Mouse (Mus musculus) right cerebral cortex, adult 2 months (tissue): ENCODE measurements around the gene Sfxn1.

Experiments
- DNase-seq, 2 experiments: peaks; one replicate each; pipeline ENCODE4 v3.0.0; 2021 to 2022; ENCODE audit warnings: low spot score in 2 of 2

The Sfxn1 gene

DNA sequence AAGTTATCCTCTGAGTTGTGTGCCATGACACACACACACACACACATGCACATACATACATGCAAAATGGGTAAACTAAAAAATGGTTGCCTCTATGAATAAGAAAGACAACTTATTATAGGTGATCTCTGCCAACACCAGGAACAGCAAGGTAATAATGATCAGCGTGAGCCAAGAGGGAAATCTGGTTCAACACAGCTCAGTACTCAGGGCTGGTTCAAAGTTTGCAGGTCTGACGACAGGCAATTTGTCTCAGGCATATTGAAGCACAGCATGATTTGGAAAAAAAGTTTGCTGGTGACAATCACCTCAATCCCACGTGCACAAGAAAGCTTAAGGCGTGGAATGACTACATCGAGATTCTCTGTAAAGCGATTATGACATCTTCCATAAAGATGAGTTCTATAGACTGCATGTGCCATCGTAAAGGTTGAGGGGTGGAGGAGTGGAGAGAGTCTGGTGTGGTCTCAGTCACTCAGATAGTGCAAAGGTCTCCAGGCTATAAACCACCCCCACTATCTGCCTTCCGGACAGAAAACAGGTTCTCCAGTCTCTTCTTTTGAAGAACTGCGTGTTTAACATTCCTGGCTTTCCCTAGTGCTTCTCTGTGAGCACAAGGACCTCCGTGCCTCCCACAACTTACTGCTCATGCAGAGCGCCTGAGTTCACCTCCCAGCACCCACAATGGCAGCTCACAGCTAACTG lies 6.0 kb downstream of the Sfxn1 start:
- DNase-seq: no peak

DNA sequence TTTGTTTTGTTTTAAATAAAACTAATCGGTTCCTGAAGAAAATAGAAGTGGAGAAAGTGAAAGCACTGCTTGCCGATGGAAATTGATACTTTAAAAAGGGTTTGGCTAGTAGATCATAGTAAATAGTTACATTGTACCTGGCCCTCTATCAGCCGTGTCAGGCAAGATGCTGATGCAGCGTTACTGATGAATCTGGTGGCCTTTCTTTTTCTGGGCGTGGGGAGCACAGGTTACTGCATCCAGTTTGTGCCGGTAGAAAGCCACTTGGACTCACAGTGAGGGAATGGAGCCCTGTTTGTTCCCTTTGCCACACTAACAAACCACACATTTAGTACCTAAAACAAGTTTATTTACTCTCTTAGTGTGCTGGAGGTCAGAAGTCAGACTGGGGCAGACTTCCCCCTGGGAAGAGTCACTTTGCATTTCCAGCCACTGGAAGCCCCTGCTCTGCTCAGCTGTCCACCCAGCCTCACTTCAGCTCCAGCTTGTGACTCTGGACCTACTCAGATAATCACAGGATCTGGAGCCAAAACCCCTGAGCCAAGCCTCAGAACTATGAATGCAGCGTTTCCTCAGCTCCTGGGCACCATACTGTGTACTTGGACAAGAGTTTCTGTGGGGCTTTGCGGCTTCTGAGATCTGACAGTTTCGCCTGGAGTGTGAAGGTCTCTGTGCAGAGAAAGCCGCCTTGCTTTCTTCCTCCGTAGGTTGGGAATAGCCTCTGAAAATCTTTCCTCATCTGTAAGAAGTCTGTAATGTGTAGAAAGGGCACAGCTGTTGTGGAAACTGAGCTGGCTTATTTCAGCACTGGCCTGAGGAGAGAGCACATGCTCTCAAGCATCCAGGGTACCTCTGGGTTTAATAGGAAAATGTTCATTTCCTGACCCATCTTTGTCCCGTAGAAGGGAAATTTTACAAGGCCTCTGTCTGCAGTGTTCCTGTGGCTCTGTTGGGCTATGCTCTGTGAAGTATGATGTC lies 8.4 kb downstream of the Sfxn1 start:
- no peak for DNase-seq

DNA sequence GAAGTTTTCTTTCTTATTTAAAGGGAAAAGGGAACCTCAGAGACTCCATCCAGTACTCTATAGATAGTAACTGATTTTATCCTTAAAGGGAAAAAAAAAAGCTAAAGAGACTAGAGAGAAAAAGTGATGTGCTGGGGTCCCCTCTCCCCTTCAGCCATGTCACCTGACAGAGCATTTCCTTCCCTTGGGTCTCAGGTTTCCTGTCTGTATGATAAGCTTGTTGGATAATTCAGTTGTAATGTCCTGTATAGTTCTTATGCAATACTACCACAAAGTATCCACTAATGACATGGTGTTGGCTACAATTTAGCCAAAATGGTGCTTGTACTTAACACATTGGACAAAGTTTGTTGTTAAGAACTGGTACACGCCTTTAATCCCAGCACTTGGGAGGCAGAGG lies 9.1 kb downstream of the Sfxn1 start:
- no peak for DNase-seq

DNA sequence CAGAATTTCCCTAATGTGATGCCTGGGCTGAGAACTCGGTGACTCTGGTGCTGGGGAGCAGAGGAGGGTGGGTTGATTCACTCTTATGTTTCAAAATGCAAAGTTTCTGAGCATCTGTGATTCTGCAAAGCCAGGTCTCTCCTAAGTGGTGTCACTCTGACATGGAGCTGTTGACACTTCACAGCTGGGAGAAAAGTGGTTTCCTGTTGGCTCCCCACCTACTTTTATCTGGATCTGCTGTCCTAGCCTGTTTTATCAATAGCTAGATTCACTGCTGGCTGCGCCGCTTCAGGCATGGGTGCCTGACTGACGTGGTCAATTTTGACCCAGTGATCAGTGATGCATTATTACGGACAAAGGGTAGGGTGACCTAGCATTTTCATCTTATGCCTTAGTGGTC lies 11.3 kb downstream of the Sfxn1 start:
- no peak for DNase-seq

DNA sequence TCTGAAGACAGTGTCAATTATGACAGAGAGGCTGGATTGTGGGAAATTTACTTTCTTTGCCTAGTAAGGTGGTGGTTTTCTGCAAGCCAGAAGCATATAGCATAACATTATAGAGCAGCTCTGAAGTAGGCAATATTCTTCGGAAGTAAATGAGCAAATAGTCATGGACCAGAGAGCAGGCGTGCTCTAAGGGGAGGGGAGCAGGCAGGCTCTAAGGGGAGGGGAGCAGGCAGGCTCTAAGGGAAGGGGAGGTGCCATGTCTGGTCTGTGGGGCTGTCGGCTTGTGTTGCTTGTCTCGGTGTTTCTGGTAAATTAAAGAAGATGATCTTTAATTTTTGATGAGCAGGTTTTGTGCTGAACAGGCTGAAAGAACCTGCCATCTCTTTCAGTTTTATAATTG lies 12.5 kb downstream of the Sfxn1 start:
- DNase-seq: no peak

DNA sequence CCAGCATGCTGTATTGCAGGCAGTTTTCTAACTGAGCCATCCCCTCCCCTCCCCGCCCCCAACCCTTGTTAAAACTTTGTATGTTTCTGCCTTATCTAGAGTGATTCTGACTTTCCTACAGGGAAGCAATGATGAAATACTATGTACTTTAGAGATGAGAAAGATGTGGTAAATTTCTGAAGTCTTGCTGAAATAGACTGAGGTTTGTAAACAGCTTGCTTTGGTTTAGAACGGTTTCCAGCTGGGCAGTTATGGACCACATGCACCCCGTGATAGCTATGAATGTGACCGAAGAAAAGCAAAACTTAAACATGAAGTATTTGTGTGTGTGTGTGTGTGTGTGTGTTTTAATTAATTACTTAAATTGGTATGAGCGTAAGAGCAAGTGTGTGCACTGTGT lies 13.2 kb downstream of the Sfxn1 start:
- no peak for DNase-seq

DNA sequence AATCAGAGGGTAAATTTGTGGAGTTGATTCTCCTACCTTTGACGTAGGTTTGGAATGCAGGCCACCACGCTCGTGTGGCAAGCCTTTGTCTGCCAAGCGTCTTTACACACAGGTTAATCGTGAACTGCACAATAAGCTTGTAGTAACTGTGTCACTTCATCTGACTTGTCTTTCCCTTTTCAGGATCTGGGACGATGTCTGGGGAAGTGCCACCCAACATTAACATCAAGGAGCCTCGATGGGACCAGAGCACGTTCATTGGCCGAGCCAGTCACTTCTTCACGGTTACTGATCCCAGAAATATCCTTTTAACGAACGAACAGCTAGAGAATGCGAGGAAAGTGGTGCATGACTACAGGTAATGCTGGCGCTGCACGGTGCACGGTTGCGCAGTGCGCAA lies 13.6 kb downstream of the Sfxn1 start:
- DNase-seq: no peak

DNA sequence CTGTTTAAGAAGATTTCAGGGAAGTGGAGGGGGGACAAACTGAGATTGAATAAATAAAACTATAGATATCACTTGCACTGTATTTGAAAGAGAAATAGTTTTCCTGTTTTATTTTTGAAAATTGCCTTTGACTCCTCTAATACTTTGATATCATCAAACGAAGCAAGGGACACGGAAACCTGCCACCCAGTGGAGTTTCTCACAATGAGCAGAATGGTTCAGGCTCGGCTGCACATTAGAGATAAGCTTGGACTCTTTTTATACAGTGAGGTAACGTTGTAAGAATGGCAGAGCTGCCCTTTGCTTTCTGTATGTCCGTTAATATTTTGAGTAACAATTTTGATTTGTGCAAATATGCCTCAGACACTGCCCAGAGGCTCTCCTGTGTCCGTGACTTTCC lies 20.1 kb downstream of the Sfxn1 start:
- DNase-seq: no peak

DNA sequence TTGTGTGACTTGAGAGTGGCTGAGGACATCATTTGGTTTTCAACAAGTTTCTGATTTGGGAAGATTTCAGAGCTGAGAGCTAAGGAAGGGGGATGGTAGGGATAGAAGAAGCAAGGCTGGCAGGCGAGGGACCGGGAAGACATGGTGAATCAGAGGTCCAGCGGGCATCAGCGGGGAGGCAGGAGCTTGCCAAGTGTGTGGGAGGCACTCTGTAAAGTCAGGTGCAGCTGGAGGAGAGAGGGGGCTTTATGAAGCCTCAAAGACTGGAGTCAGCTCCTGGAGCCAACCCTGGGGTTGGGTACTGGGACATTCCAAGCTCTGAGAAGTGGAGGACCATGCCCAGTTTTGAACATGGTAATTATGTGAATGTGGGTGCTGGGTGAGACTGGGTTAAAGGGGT lies 22.7 kb downstream of the Sfxn1 start:
- no peak for DNase-seq

DNA sequence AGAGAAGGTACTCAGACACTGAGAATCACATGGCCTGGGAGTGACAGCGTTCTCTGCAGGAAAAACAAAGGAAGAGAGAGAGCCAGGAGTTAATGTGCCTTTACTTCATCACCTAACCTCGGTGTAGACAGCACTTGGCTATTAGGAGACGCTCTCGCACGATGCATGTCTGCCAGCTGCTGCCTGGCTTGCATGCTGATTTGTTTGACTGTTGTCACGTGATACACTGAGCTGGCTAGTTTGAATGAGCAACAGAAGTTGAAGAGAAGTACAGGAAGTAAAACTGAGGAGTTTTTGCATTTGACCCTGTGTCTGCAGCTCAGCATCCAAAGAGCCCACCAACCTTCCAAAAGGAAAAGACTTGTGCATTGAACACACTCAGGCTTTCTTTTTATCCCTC lies 23.3 kb downstream of the Sfxn1 start:
- DNase-seq: no peak

DNA sequence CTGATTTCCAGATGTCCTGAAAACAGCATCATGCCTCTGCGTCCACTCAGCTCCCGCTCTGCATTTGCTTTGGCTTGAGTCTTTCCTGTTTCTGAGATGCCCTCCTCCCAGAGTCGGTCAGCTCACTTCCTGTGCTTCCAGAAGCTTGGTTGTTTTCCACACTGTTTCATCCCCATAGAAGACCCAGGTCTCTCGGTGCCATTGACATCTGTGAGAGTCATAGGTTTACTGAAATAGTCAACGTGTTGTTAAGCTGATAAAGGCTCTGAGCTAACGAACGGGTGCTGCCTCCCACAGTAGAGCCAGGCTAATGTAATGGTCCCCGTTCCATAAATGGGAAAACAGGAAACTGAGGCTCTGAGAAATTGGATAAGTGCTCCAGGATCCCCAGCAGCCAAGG lies 24.1 kb downstream of the Sfxn1 start:
- DNase-seq: no peak

DNA sequence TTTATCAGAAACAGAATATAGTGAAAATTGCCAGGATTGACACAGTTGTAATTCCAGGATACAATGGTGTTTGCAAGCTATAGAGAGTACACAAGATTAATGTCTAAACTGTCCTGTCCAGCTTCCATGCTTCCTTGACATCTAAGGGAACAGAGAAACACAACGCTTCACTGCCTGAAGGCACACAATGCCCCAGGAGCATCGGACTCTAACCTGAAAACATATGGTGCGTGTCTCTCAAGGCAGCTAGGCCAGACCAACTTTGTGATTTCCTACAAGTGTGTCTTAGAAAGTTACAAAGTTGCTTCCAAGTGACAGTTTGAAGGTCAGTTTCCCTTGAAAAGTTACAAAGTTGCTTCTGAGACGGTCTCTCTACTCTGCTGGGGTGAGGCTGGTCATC lies 25.6 kb downstream of the Sfxn1 start:
- no peak for DNase-seq

DNA sequence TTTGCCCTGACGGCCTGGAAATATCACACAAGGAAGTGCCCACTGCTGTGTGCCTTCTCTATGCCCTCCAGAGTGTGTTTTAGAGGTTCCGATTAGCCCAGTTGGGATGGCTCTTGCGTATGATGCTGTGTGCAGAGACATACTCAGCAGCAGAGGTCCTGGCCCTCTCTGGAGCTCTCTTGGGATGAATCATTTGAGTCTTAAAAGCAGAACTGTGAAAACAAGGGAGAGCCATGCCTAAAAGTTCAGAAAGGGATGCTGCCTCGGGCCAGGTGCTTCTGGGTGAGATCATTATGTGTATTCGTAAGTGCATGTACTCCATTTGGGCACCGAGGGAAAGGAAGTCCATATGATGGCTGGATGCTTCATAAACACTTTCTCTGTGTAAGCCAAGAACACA lies 26.1 kb downstream of the Sfxn1 start:
- DNase-seq: no peak

DNA sequence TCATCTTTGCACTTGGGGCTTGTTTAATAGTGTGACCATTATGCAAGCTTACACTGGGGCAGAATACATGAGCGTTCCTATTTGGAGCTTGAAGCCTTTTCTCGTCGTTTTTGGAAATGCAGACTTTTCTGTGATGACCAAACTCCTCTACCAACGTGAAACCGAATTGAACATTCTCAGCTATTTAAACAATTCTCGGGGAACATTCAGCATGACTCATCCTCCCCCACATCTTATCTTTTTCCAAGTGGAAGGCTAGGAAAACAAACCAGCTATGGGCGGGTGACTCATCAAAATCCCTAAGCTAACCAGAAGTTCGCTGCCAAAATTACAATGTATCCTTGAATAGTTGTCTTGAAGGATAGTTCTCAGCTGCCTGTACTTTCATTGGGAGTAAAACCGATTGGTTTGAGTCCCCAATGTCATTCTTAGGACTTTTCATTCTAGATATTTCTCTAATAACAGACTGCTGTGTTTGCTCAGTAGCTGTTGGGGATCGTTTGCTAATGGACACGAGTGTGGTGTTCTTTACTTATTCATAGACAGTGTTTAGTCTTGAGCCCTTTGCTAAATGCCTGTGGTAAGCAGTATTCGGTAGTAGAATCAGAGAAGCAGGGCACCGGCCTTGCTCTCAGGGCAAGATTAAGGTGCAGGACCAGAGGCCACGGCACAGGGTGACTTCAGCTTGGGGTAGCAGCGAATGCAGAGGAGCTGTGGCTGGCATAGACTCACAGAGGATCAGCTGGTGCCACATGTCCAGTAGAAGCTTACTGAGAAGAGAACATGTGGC lies 29.6 kb downstream of the Sfxn1 start:
- peak; percentile 71 to 79 for DNase-seq

DNA sequence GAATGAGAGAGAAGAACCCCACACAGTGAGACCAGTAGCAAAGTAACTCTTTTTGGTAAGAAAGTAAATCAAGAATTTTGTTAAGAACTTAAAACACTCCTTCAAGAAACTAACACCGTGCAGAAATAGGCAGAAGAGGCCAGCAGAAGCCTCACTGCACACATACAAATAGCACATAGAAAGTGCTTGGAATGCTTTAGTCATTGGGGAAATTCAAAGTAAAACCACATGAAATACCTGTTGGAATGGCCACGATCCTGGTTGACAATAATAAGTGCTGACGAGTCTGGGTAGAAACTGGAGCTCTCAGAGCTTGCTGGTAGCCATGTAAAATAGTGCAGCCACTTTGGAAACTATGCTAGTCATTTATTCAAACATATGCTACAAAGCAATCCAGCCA lies 30.4 kb downstream of the Sfxn1 start:
- no peak for DNase-seq

DNA sequence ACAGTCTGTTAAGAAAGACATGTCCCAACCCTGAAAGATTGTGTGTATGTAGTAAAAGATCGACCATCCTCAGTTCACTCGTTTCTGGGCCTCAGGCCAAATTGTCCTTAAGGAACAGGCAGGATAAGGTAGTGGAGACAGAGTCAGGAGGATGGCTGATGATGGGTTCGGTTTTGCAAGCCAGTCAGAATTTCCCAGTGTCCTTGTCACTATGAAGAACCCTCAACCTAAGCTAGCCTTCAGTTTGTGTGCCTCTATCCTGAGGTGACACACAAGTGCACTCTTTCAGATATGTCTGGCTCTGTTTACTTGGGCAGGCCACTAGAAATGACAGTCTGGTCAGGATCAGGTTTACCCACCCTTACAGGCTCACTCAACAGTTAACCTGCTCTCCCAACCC lies 31.6 kb downstream of the Sfxn1 start:
- no peak for DNase-seq

DNA sequence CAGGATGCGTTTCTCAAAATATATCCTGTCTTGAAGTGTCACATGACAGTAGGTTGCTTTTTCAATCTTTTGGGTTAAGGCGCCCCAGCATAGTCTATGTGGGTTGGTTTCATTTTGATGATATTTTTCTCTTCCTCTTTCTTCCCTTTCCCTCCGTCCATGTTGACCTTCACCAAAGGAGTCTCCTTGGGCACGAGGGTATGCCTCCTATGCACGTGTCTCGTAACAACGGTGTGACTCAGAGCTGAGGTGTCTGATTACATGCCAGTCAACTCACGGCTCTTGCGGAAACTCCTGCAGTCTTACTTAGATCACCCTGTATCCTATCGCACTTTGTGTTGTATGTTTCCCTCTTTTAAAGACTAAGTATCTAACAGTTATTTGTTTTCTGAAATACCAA lies 32.2 kb downstream of the Sfxn1 start:
- DNase-seq: no peak

DNA sequence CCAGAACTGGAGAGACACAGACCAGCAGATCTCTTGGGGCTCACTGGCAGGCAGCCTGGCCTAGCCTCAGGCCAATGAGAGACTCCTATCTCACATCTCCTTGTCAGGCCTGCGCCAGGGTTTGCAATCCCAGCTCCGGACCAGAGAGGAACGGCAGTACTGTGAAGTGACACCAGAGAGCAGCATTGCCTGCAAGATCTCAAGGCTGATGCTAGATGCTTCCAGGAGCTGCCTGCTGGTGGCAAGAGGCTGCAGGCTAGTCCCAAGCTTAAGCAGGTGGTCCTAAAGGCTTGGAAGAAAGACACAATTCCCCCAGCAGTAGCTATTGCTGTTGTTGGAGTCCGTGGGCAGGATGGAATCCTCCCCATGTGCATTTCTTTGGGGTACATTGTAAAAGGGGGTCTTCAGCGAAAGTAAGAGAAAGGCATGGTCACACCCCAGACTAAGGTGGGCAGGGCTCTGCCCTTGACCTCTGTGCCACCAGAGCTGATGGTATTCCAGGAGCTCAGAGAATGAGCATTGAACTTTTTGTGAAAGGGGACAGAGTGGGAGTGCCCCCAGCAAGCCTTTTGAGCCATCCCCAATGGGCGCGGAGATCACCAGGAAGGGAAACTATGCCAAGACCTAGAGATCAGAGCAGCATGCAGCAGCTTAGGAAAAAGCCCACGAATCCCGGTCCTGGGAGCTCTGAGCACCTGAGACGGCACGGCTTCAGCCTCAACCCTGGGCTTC lies 42.3 kb downstream of the Sfxn1 start:
- peak; percentile 92 to 93 for DNase-seq

DNA sequence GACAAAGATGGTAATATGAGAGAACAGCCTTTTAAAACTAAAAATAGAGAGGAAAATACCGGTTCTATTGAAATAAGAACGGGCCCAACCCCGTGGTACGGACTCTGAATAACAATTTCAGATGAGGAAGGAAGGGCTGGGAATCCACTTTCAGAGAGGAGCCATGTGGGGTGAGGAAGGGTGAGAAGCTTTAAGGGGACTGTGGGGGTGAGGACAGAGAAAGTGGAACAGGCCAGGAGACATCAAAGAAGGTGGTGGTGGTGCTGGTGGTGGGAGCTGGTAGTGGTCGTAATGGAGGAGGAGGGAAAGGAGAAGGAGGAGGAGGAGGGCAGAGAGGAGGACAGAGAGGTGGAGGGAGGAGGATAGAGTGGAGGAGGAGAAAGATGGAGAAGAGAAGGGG lies 43.3 kb downstream of the Sfxn1 start:
- no peak for DNase-seq

DNA sequence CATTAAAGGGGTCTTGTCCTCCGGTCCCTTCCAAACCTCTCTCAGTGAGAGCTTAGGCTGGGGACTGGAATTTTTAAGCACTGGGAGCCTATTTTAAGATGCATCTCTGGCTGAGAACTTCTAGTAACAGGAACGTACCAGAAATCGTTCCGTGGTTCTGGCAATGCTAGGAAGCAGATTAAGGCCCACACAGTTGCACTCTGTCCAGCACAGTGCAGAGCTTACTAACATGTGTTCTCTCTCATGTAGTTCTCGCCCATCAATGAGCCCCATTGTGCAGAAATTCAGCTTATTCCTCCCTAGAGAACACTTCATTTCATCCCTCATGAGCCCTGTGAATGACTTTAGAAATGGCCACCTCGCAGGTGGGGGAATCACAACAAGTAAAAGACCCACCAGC lies 44.1 kb downstream of the Sfxn1 start:
- DNase-seq: no peak

DNA sequence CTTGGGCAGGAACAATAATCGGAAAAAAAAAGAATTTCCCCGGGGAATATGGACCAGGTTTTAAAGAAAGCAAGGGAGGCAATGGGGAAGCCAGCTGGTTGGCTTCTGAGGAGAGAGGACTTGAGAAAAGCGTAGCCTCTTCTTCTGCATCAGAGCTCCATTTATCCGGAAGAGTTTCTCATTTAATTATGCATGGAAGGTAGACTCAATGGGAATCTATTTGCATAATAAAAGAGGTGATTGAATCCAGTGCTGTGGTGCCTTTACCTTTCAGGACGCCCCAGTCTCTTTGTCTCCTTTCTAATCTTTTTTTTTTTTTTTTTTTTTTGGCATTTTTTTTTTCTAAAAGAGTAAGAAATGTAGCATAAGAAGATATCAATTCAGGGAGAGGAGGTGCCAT lies 46.7 kb downstream of the Sfxn1 start:
- DNase-seq: no peak
